Mouse (Mus musculus) limb, embryonic 10.5 days (tissue): ENCODE measurements around the gene Rabl3. TPM values are rescaled to one million over a fixed set of nuclear protein-coding genes. Genes with fewer than 3 reads are reported as not detected.

ENCODE experiments used
- DNase-seq: peaks from one replicate; pipeline ENCODE4 v3.0.0-alpha.2; 2017; ENCODE audit warnings: low spot score
- H3K27ac ChIP-seq: fragments of 300-500 bp; sonication (generic); 2 replicates; pipeline ENCODE4 v1.5.1; 2016; ENCODE audit warnings: mild to moderate bottlenecking
- H3K27me3 ChIP-seq: fragments of 300-500 bp; sonication (generic); 2 replicates; pipeline ENCODE4 v1.6.1; 2016; ENCODE audit warnings: low read depth, mild to moderate bottlenecking; ENCODE audit not compliant: poor library complexity, severe bottlenecking
- H3K36me3 ChIP-seq: fragments of 300-500 bp; sonication (generic); 2 replicates; pipeline ENCODE4 v1.6.1; 2016; ENCODE audit warnings: mild to moderate bottlenecking, moderate library complexity
- H3K4me1 ChIP-seq: fragments of 300-500 bp; sonication (generic); 2 replicates; pipeline ENCODE4 v1.6.1; 2016
- H3K4me3 ChIP-seq: fragments of 300-500 bp; sonication (generic); 2 replicates; pipeline ENCODE4 v1.5.1; 2016; ENCODE audit warnings: mild to moderate bottlenecking, moderate library complexity
- H3K9me3 ChIP-seq: fragments of 300-500 bp; sonication (generic); replicated peaks from 2 replicates; pipeline ENCODE4 v1.6.1; 2016; ENCODE audit warnings: mild to moderate bottlenecking
- WGBS: fragments of 180-500 bp; shearing (Covaris S2); methylation state at CpG from one replicate; pipeline ENCODE4 v1.1.7; 2016; 5-methylcytosine and 5-hydroxymethylcytosine counted together
- polyA plus RNA-seq: library from polyadenylated mRNA; unstranded; fragments of >200 nt; fragmentation: Nextera tagmentation; extraction: Ambion mirVana; gene quantifications from 2 replicates; pipeline ENCODE4 v1.2.1, GENCODE M21; 2016

Gene Rabl3
- polyA plus RNA-seq, 1 experiment from 2014 or later, result 39.4 TPM

DNA sequence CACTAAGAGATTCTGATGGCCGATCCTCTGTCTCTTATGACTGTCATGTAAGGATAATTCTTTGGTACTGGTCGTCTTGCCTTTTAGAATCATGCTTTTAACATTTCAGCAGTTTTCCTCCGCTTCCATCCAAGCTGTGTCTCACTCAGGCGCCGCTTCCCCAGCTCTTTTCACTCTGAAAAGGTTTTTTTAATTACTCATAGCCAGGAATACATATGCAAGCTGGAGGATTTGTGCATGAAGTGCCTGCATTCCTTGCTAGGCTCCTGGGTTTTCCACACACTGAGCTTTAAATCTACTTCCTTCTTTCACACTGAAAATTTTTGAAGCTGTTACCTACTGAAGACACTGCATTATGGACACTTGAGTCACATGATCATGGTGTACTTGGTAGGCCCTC lies 23.3 kb downstream of the Rabl3 start:
- H3K9me3 ChIP-seq, result no peaks in the 10 kb centered on the region
- WGBS, result 95% methylated on average over 5 of the region's 5 CpGs
- no peak overlapping the region for H3K4me3 ChIP-seq
- no peaks in the 10 kb centered on the region for H3K27me3 ChIP-seq
- H3K36me3 ChIP-seq, result peaks cover 17% of the 10 kb centered on the region
- DNase-seq, result no peak
- H3K27ac ChIP-seq, result no peak overlapping the region
- H3K4me1 ChIP-seq, result no peaks in the 10 kb centered on the region; the same call in none of the 2 replicates

DNA sequence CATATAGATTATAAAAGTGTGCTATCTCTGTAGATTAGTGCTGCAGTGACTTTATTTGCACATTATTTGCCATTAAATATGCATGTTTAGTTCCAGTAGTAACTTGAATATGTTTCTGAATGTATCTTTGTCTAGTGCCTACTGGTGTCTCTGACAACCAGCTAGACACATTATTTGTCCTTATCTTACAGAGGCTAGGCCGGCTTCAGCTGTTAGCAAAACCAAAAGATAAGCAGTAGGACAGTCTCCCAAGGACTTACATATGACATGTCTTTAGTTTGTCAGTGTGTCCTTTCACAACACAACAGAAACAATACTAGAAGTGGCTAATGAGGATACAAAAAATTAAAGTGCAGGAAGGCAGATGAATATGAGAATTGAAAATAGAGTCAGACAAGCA lies 25.4 kb downstream of the Rabl3 start:
- Histone ChIP-seq H3K4me3 (no peak overlapping the region), H3K4me1 (peaks cover 2% of the 10 kb centered on the region), H3K9me3 (no peaks in the 10 kb centered on the region), H3K27me3 (no peaks in the 10 kb centered on the region), H3K36me3 (peaks cover 9% of the 10 kb centered on the region; the same call in 1 of the 2 replicates), H3K27ac (no peak overlapping the region)
- no peak for DNase-seq
- 96% methylated on average over 1 of the region's 1 CpGs for WGBS

DNA sequence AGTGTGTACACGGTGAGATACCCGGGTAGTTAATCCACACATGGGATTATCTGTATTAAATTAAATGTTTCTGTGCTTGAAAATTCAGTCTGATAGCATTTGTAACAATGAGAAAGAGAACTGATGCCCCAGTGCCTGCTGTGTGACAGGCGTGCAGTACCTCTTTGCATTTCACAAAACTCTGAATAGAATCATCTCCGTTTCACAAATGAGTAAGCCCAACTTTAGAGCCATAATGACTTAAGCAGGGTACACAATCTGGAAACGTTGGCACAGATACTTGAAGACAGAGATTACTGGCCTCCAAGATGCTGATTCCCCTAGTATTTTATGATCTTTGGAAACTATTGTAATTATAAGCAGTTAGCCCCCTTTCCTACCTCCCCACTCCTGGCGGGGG lies 26.4 kb downstream of the Rabl3 start:
- Histone ChIP-seq H3K27me3 (no peaks in the 10 kb centered on the region), H3K36me3 (peaks cover 9% of the 10 kb centered on the region; the same call in 1 of the 2 replicates), H3K4me1 (peaks cover 11% of the 10 kb centered on the region), H3K4me3 (no peak overlapping the region), H3K9me3 (no peaks in the 10 kb centered on the region), H3K27ac (no peak overlapping the region)
- no peak for DNase-seq
- 84% methylated on average over 6 of the region's 6 CpGs for WGBS

DNA sequence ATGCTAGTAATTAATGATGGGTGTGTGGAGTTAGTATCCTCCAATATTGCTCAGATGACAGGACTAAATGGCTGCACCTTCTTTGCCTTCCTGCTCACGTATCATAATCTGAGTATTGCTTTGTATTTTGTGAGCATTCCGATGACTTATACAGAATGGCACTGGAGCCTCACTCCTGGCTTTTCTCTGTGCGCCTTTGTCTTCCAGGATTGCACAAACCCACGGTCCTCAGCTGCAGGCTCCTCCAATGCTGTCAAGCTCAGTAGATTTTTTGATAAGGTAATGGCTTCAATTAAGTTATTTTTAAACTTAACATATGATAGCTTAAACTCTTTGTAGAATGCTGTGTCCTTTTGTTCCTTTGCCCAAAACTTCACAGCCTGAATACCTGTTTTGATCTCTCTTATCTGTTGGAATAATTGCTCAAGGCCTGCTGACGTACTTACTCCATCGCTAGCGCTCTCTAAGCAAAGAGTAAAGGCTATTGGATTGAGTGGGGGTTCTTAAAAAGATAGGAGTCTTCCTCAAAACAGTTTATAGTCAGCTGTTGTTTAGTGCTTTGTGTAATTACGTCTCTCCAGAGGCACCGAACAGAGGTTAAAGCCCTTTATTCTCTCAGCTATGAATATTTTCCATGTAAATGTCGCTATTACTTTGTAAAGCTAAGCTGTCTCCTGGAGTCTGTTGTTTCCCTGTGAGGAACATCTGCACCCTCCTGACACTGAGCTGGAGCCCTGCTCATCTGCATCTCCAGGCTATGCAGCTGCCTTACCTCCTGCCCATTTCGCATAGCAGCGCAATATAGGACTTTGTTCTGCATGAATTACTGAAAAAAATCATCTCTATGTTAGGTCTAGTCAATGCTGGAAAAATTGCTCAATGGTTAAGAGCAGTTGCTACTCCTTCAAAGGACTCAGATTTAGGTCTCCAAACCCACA lies 27.7 kb downstream of the Rabl3 start:
- H3K27me3 ChIP-seq, result no peaks in the 10 kb centered on the region
- no peak for DNase-seq
- WGBS, result 92% methylated on average over 12 of the region's 12 CpGs

DNA sequence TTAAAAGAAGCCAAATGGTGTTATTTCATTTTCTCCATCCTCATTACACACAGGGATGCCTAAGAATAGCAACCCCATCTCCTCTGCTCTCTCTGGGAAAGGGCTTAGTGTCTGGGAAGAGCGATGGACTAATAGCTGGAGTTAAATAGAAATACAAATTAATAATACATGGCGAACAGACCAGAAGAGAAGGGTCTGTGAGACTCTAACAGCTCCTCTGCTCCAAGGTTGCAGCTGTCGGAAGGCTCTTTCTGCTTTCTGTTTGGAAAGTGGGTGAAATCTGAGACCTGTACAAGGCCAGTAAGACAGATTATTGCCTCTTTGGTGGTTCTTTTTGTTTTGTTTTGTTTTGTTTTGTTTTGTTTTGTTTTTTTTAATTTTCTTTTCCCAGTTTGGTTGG lies 31.9 kb downstream of the Rabl3 start:
- 60% methylated on average over 3 of the region's 3 CpGs for WGBS
- Histone ChIP-seq H3K4me3 (no peak overlapping the region), H3K36me3 (peaks cover 17% of the 10 kb centered on the region), H3K27ac (peak overlapping the region; percentile 77), H3K9me3 (no peaks in the 10 kb centered on the region), H3K4me1 (peaks cover 33% of the 10 kb centered on the region), H3K27me3 (no peaks in the 10 kb centered on the region)
- no peak for DNase-seq

More for the DNA sequence above, 27.7 kb downstream of the Rabl3 start:
- Histone ChIP-seq H3K36me3 (peaks cover 9% of the 10 kb centered on the region; the same call in 1 of the 2 replicates), H3K9me3 (no peaks in the 10 kb centered on the region), H3K4me3 (no peak overlapping the region), H3K4me1 (peaks cover 24% of the 10 kb centered on the region), H3K27ac (no peak overlapping the region)

DNA sequence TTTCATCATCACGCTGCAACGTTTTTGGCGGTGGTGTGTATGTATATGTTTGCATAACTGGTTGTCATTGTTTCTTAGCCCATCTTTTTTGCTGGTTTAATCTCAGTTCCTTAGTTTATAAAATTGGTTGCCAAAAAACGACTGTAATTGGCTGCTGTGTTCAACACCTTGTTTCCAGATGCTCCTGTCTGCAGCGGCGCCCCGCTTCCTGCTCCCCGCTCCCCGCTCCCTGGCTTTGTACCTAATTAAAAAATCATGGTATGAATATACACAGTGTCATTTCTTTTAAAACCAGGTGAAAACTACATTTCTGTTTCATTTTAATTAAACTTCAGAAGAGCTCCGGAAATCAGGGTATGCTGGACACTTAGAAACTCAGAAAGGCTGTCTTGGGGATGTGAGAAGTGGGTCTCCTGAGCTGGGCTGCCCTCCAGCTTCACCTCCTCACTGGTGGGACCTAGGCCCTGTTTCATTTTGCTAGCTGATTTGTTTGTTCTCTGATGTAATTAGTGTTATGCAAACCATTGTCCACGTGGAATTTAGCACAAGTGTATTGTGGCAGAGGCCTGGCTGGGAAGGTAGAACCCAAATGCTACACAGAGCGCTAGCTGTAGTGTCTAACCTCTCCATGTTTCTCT lies 32.6 kb downstream of the Rabl3 start:
- 61% methylated on average over 12 of the region's 12 CpGs for WGBS
- Histone ChIP-seq H3K9me3 (no peaks in the 10 kb centered on the region), H3K4me3 (no peak overlapping the region), H3K4me1 (peaks cover 35% of the 10 kb centered on the region), H3K27me3 (no peaks in the 10 kb centered on the region), H3K36me3 (peaks cover 17% of the 10 kb centered on the region), H3K27ac (peak overlapping the region; percentile 77)
- DNase-seq, result peak; percentile 42

DNA sequence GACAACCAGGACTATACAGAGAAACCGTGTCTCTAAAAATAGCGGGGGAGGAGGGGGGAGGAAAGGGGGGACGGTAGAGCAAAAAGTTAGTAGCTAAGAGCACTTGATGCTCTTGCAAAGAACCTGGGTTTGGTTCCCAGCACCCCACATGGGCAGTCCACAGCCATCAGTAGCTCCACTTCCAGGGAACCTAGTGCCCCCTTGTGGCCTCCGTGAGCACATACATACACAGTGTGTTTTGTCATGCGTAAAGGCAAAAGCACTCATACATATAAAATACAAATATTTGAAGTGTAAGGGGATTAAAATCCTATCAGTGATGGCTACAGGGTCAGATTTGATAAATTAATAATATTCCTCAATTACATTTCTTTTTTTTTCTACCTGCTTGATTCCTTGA lies 33.4 kb downstream of the Rabl3 start:
- WGBS, result 96% methylated on average over 5 of the region's 5 CpGs
- Histone ChIP-seq H3K27me3 (no peaks in the 10 kb centered on the region), H3K9me3 (no peaks in the 10 kb centered on the region)

DNA sequence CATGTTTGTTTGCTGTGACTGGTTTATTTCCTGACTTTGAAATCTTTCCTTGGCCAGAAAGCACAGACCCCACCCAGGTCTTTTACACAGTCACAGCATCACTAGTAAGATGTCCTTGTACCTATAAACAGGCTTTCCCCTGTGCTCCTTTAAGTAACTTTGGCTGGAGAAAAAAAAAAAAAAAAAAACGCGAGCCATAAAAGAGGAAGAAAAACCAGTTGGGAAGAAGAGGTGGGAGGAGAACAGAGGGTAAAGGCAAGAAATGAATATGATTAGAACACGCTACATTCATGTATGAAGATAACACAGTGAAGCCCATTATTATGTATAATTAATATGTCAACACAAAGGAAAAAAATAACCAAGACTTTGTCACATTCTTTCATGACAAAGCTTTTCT lies 35.6 kb downstream of the Rabl3 start:
- H3K4me1 ChIP-seq, result peaks cover 44% of the 10 kb centered on the region
- H3K27ac ChIP-seq, result no peak overlapping the region
- peaks cover 8% of the 10 kb centered on the region for H3K36me3 ChIP-seq
- no peaks in the 10 kb centered on the region for H3K27me3 ChIP-seq
- DNase-seq, result no peak
- H3K4me3 ChIP-seq, result no peak overlapping the region
- H3K9me3 ChIP-seq, result no peaks in the 10 kb centered on the region
- 68% methylated on average over 3 of the region's 3 CpGs for WGBS

More for the DNA sequence above, 33.4 kb downstream of the Rabl3 start:
- DNase-seq, result no peak
- H3K36me3 ChIP-seq, result peaks cover 17% of the 10 kb centered on the region
- H3K4me3 ChIP-seq, result no peak overlapping the region
- peaks cover 41% of the 10 kb centered on the region for H3K4me1 ChIP-seq
- peak overlapping the region; percentile 77 for H3K27ac ChIP-seq

DNA sequence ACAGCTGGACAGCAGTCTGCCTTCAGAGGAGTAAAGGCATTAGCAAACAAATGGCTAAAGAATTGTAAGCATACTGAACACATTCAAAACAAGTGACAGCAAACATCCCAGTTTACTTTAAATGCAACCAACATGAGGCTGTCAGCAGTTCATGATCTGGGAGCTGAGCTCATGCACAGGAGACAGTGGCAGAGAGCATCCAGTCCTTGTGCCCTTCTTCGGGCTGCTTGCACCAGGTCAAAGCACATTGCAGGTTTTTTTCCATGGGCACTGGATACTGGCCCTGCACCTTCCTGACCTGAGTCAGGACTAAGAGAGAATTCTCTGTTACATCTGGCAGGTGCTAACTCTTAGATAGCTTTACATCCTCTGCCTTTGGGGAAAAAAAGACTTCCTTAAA lies 39.9 kb downstream of the Rabl3 start:
- WGBS, result 89% methylated on average over 1 of the region's 1 CpGs
- no peak overlapping the region for H3K4me3 ChIP-seq
- no peak overlapping the region for H3K27ac ChIP-seq
- H3K36me3 ChIP-seq, result 0 out of 2 replicates have a peak, but pooled peaks cover under 1% of the 10 kb centered on the region
- peaks cover 32% of the 10 kb centered on the region for H3K4me1 ChIP-seq
- peaks cover 5% of the 10 kb centered on the region; the same call in 1 of the 2 replicates for H3K27me3 ChIP-seq
- no peaks in the 10 kb centered on the region for H3K9me3 ChIP-seq
- DNase-seq, result no peak

DNA sequence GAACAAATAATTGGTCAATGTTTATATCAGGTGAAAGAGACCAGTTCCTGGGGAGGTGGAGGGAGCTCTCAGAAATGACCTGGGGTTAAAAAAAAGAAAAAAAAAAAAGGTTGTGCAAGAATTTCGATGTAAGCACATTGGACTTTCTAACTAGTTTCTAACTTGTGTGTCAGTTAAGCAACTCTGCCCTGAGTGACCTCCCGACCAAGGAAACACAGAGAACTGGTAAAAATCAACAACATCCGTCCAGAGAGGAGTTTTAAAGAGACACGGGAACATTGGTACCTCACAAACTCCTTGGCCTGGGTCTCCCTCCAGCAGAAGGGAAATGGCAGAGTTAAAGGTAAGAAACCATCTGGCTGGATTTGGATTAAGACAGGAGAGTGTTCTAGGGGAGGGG lies 40.3 kb downstream of the Rabl3 start, which contains the start of gene Hgd:
Gene Hgd (plus strand): TSS at position 160 of the 400 bp plus-strand sequence.
- WGBS, result 78% methylated on average over 4 of the region's 4 CpGs
- H3K27ac ChIP-seq, result no peak within 1 kb of the TSS
- DNase-seq, result no peak
- H3K36me3 ChIP-seq, result no peaks in the 10 kb centered on the region
- no peak within 1 kb of the TSS for H3K4me3 ChIP-seq
- no peaks in the 10 kb centered on the region for H3K9me3 ChIP-seq
- peaks cover 36% of the 10 kb centered on the region for H3K4me1 ChIP-seq
- peaks cover 5% of the 10 kb centered on the region; the same call in 1 of the 2 replicates for H3K27me3 ChIP-seq

DNA sequence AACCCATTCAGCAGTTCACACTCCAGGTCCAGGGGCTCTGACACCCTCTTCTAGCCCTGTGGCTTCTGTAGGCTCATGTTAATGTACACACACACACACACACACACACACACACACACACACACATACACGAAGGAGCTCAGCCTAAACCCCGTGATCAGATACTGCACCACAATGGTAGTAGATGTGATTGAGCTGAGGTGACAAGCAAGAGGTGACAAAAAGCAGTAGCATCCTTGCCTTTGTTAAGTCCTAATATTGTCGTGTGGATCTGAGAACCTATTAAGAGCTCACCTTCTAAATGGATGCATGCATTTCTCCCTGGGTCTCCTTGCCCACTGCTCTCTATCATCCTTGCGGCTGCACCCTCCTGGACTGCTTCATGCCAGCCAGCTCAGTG lies 41.0 kb downstream of the Rabl3 start:
- Histone ChIP-seq H3K9me3 (no peaks in the 10 kb centered on the region), H3K4me1 (peaks cover 38% of the 10 kb centered on the region), H3K4me3 (no peak overlapping the region), H3K27me3 (peaks cover 9% of the 10 kb centered on the region; the same call in 1 of the 2 replicates), H3K27ac (no peak overlapping the region), H3K36me3 (no peaks in the 10 kb centered on the region)
- no peak for DNase-seq
- 88% methylated on average over 4 of the region's 4 CpGs for WGBS

DNA sequence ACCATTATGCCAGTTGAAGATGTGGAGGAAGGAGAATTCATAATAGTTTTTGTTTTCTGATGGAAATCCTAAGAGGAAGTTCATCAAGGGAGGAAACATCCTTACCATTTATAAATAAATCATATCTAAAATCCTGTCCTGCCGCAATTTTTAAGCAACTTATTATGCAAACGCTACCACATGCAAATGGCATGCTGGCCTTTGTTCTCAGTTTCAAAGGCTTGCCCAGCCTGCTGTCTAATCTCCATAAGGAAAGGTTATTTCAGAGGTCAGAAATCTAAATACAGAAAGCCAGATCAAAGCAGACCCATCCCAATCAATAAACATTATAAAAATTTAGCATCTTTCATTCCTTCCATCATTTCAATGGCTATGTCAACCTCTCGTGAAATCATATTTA lies 42.2 kb downstream of the Rabl3 start:
- Histone ChIP-seq H3K27me3 (peaks cover 11% of the 10 kb centered on the region; the same call in 1 of the 2 replicates), H3K4me1 (peaks cover 30% of the 10 kb centered on the region; the same call in 1 of the 2 replicates), H3K36me3 (no peaks in the 10 kb centered on the region), H3K4me3 (no peak overlapping the region), H3K27ac (no peak overlapping the region), H3K9me3 (no peaks in the 10 kb centered on the region)
- DNase-seq, result no peak
- WGBS, result 91% methylated on average over 3 of the region's 3 CpGs

DNA sequence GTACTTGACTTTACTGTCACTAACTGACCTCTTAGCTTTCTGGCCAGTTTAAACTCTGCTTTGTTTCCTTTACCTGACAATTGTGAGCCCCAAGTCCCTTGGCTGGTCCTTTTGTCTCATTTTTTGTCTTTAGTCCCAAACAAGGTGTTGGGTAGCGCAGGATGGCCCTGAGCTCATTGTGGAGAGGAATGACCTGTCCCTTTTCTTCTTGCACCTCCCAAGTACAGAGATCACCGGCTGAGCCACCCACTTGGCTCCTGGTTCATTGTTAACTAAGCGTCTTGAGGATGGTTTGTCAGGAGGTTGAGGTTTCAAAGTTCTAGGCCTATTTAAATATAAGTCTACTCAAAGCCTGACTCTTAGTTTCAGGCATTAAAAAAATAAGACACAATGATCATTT lies 43.6 kb downstream of the Rabl3 start:
- no peak overlapping the region for H3K27ac ChIP-seq
- 92% methylated on average over 3 of the region's 3 CpGs for WGBS
- H3K4me1 ChIP-seq, result peaks cover 22% of the 10 kb centered on the region; the same call in 1 of the 2 replicates
- H3K4me3 ChIP-seq, result no peak overlapping the region
- H3K9me3 ChIP-seq, result no peaks in the 10 kb centered on the region
- DNase-seq, result no peak
- H3K27me3 ChIP-seq, result peaks cover 11% of the 10 kb centered on the region; the same call in 1 of the 2 replicates
- H3K36me3 ChIP-seq, result no peaks in the 10 kb centered on the region
